Mouse (Mus musculus) olfactory bulb, adult 2 months (tissue): ENCODE data around the gene Hook2.

Experiments used
- CTCF ChIP-seq: fragments of 200-500 bp; IDR thresholded peaks from 2 replicates; pipeline ENCODE4 v1.5.1; 2012; ENCODE audit warnings: low read depth, mild to moderate bottlenecking, low read length, moderate library complexity; ENCODE audit not compliant: insufficient read depth
- POLR2A ChIP-seq: fragments of 200-500 bp; IDR thresholded peaks from 2 replicates; pipeline ENCODE4 v1.6.1; 2012; ENCODE audit warnings: mild to moderate bottlenecking, low read depth, low read length, moderate library complexity; ENCODE audit not compliant: insufficient read depth

- TF ChIP-seq CTCF (no peak), POLR2A (no peak)
Measured at GRCm38 (mm10) chr8:84952612-84953255, 37.7 kb upstream of the Hook2 start.
